Mouse (Mus musculus) retina, adult 2 months (tissue): ENCODE data around the gene Top2a.

ENCODE experiments used
- DNase-seq: peaks from one replicate; pipeline ENCODE4 v3.0.0-alpha.2; 2012; ENCODE audit warnings: low read depth, low spot score

The Top2a gene

DNA sequence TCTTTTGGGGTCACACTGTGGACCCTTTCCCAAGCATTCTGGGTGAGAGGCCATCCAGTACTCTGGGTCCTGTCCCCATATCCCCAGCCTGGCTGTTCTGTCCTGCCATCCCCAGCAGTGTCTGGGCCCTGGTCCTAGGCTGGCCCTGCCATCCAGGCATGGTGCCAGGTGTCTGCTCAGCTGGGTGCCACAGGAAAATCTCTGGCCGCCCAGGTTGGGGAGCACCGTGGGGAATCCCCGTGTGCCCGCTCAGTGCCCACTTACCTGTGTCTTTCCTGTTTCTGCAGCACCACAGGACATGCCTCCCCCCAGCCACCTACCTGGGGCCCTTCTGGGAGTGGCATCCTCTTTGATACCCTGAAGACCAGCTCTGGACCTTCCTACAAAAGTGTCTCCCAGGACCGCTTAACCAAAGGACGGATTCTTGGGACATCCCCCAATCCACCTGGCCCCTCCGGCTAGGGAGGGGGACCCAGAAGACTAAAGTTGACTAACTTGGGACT, 74.0 kb downstream of the Top2a start:
- DNase-seq = no peak

DNA sequence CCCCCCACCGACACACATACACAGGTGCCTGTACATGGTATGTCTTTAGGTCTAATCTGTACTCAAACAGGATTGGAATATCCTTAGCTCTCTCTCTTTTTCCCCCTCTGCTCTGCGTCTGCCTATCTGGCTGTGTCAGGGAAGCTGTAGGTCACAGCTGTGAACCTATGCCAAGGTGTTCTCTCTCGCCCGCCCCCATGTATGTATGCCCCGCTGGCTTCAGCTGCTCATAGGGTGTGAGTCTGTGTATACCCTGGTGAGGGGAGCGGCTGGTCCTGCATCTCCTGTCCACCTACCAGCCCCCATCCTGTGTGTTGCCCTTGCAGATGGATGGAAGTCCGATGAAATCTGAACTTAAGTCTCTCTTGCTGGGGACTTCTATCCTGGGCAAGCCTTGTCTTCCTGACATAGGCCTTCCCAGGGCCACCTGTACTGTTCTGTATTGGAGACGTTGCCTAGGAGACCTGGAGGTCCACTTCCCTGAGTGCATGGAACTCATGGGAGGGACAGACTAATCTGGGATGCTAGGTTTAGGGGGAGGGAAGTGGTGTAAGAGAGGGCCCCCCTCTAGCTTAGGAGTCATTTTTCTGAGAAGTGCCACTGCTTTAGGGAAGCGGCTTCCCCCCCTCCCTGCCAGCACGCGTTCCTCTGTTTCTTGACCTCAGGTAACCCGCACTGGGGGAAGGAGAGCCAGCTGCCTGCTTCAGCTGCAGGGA, 74.6 kb downstream of the Top2a start:
- no peak for DNase-seq

DNA sequence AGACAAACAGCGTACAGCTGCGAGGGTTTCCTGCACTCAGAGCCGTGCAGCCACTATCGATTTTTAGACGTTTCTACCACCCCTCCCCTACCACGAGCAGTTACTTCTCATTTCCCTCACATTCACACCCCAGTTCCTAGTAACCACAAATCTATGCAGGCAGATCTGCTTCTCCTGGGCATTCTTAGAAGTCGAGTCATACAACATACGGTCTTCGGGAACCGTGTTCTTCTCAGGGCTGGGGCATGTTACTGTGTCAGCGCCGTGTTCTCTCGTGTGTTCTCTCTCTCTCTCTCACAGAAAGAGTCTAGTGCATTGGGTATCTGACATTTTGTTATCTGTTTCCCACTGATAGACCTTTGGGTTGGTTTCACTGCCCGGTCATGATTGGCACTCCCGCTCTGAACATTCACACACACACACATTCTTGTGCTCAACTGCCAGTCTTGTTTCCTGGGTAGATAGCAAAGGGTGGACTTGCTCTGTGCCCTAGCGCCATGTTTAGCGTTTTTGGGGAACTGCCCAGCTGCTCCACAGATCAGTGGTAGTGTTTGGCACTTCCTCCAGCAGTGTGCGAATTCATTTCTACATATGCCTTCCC, 75.9 kb downstream of the Top2a start:
- DNase-seq = no peak

GRCm38 (mm10) chr11:98945605-98945977, 78.4 kb downstream of the Top2a start:
- no peak for DNase-seq

- DNase-seq = no peak
Measured at GRCm38 (mm10) chr11:98944897-98945604, 78.9 kb downstream of the Top2a start.

GRCm38 (mm10) chr11:98943741-98944461, 80.1 kb downstream of the Top2a start:
- DNase-seq = no peak
